Mouse (Mus musculus) G1E (cell line): ENCODE data around the gene Rsrp1.

ENCODE experiments used
- CTCF ChIP-seq: IDR thresholded peaks from 2 replicates; pipeline ENCODE4 v1.5.1; 2012; ENCODE audit warnings: low read depth, low read length, inconsistent platforms, mixed read lengths
- GATA1 ChIP-seq: IDR thresholded peaks from 2 replicates; pipeline ENCODE4 v1.6.1; 2012; ENCODE audit warnings: borderline replicate concordance, low read length, inconsistent platforms, mixed read lengths
- GATA2 ChIP-seq: IDR thresholded peaks from 2 replicates; pipeline ENCODE4 v1.6.1; 2012; ENCODE audit warnings: low read depth, low read length, inconsistent platforms, borderline replicate concordance
- TAL1 ChIP-seq: conservative IDR thresholded peaks from 2 replicates; pipeline ENCODE4 v1.6.1; 2012; ENCODE audit warnings: low read depth, low read length, inconsistent platforms, mixed read lengths

DNA sequence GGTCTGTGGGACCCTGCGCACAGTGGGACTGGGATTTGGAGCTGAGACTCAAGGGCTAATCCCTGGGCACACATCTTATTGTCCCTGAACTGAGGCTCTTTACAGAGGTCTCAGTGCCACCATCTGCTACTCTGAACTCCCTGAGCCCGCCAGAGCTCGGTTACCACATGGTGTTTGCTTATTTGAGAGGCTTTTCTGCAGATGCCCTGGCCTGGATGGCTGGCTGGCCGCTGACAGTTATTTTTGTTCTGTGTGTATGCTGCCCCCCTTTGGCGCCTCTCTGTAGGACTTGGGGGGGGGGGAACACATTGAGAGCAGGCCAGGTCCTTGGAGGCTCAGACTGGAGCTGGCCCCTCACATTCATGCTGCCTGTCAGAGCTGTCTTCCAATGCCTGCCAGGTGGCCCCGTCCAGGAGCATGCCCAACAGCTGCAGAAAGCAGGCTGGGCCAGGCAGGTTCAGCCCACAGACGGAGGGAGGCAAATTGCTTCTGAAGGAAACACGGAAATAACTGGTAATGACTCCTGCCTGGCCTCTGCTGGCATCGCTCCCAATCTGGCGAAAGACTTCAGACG is 27.2 kb downstream of the Rsrp1 start:
- TF ChIP-seq CTCF (no peak), GATA1 (no peak), TAL1 (no peak), GATA2 (no peak)
